Mouse (Mus musculus): ENCODE data around the gene 1700012B09Rik.

1700012B09Rik gene

GRCm38 (mm10) chr9:14730941-14731541 lies 39.8 kb downstream of the 1700012B09Rik start:
- DNase-seq (ENCODE audit: low spot score): no peak

- no peak for DNase-seq (ENCODE audit: low spot score)
Observed at GRCm38 (mm10) chr9:14728365-14728764, 42.5 kb downstream of the 1700012B09Rik start.

GRCm38 (mm10) chr9:14726629-14727028 lies 44.2 kb downstream of the 1700012B09Rik start:
- DNase-seq (ENCODE audit: low spot score): no peak

GRCm38 (mm10) chr9:14726005-14726404 lies 44.8 kb downstream of the 1700012B09Rik start:
- no peak for DNase-seq (ENCODE audit: low spot score)

- DNase-seq (ENCODE audit: low spot score): no peak
Observed at GRCm38 (mm10) chr9:14724755-14725420, 45.9 kb downstream of the 1700012B09Rik start.

- no peak for DNase-seq (ENCODE audit: low spot score)
Observed at GRCm38 (mm10) chr9:14721610-14722009, 49.2 kb downstream of the 1700012B09Rik start.

- no peak for DNase-seq (ENCODE audit: low spot score)
Observed at GRCm38 (mm10) chr9:14720384-14720783, 50.4 kb downstream of the 1700012B09Rik start.

GRCm38 (mm10) chr9:14718332-14718691 lies 52.5 kb downstream of the 1700012B09Rik start:
- no peak for DNase-seq (ENCODE audit: low spot score)

- no peak for DNase-seq (ENCODE audit: low spot score)
Observed at GRCm38 (mm10) chr9:14717689-14718331, 53.0 kb downstream of the 1700012B09Rik start.

GRCm38 (mm10) chr9:14715258-14715657 lies 55.6 kb downstream of the 1700012B09Rik start:
- no peak for DNase-seq (ENCODE audit: low spot score)

- no peak for DNase-seq (ENCODE audit: low spot score)
Observed at GRCm38 (mm10) chr9:14710910-14711309, 59.9 kb downstream of the 1700012B09Rik start.

All from T-cell, adult 2 months (primary cell).